Mouse (Mus musculus): ENCODE measurements around the gene Gm9.

- no peak for TF ChIP-seq CTCF (IDR thresholded peaks at IDR 0.05; ENCODE audit: extremely low read depth, insufficient read depth, low read length)
- no peak for TF ChIP-seq POLR2A (IDR thresholded peaks at IDR 0.05; ENCODE audit: extremely low read depth, insufficient read depth, low read length)
Measured at GRCm38 (mm10) chrX:37168742-37169141, 42.1 kb downstream of the Gm9 start, which contains the start of gene Akap14.
